Mouse (Mus musculus) retina, postnatal 1 day (tissue): ENCODE results near the gene Ilf3.

Experiments used
- DNase-seq: peaks from one replicate; pipeline ENCODE4 v3.0.0-alpha.2; 2012

Gene Ilf3

DNA sequence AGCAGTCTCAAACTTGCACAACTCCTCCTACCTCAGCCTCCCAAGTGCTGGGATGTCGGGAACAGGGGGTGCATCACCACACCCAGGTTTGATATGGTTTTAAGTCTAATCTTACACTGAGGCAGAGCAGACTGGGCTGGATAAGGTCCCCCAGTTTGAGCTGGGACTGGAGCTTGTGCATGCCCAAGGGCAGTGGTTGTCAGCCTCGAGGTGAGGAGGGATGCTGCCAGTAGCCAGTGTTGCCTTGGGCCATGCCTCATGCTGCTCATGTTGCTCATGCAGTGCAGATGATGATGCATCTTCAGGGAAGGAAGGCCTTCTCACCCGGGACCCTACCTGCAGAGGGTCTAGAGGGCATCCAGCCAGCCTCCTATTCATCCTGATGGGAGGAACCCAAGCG is 37.9 kb downstream of the Ilf3 start:
- DNase-seq: no peak

DNA sequence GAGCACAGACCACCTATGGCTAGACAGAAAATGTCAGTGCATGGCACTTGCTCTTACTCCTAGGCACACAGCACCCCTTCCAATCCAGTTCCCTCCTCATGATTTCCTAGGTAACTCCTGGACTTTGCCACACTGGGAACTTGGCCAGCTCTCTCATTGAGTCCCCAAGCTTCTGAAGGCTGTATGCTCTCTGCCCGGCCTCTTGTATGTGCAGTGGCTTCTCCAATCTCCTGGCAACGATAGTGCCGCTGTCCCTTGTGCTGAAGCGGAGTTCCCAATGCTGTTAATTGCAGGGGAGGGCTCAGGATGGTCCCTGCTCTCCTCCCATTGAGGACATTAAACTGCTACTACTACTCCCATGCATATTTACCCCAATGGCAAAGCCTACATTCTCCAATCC is 40.3 kb downstream of the Ilf3 start:
- peak; percentile 31 for DNase-seq

DNA sequence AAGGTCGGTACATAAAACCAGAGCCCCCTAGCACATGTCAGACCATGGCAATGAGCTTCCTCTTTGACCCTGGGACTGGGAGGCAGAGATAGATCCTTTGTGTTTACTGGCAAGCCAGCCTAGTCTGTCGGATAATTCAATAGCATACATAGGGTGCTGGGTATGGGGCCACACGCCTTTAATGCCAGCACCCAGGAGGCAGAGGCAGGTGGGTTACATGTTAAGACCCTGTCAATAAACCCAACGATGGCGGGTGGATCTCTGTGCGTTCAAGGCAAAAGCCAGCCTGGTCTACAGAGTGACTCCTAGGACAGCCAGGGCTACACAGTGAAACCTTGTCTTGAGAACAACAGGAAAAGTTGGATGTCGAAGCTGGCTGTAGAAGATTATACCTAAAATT is 41.0 kb downstream of the Ilf3 start:
- DNase-seq: no peak

DNA sequence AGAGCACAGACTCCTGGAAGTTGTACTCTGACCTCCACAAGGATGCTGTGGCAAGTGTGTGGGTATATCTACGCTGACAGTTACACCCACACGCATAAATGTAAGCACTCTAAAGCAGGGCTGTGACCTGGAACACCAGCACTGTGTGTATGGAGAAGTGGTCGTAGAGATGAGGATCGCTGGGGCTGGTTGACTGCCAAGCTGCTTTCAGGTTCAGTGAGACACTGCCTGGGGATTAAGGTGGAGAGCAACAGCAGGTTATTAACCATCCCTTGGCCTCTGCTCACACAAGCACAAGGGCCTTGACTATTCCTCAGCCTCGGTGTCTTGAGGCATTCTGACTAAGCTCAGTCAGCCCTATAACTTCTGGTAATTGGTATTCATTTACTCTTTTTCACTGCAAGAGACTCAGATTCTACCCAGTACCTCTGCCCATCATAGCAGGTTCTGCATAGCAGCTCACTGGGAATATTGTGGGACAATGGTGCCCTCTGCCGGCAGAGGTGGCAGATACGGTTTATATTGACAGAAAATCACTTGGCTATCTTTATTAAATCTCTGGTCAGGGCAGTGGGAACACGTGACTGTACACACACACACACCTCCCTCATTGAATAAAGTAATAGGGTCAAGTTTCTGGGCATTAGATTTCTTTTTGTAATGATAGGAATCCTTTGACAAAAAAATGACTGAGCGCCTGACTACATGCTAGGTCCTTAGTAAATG is 42.1 kb downstream of the Ilf3 start:
- DNase-seq: peak; percentile 90

DNA sequence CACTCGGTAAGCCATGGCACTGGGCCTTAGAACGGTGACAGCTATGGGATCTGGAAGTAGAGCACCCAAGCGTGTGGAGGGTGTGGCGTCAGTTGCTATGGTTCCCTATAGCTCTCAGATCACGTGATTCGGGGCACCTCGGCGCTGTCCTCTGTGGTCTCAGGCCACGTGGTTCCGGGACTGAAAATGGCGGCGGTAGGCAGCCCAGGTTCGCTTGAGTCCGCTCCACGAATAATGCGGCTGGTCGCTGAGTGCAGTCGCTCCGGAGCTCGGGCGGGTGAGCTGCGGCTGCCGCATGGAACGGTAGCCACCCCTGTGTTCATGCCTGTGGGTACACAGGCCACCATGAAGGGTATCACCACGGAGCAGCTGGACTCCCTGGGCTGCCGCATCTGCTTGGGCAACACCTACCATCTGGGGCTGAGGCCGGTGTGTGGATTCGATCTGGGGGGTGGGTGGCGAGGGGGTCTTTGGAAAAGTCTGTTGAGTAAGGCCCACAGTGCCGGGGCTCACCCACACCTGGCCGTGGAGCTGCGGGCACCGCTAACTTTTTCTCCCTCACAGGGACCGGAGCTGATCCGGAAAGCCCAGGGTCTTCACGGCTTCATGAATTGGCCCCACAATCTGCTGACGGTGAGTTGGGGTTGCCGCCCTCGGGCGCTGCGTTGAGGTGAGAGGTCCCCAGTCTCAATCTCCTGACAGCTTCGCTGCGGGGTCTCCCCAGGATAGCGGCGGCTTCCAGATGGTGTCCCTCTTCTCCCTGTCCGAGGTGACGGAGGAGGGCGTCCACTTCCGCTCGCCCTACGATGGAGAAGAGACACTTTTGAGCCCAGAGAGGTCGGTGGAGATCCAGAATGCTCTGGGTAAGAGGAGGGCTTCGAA is 44.2 kb downstream of the Ilf3 start, which contains the start of gene Qtrt1:
TSS of gene Qtrt1 (plus strand) at position 169 of the 882 bp plus-strand sequence.
- peak; percentile 97 for DNase-seq

DNA sequence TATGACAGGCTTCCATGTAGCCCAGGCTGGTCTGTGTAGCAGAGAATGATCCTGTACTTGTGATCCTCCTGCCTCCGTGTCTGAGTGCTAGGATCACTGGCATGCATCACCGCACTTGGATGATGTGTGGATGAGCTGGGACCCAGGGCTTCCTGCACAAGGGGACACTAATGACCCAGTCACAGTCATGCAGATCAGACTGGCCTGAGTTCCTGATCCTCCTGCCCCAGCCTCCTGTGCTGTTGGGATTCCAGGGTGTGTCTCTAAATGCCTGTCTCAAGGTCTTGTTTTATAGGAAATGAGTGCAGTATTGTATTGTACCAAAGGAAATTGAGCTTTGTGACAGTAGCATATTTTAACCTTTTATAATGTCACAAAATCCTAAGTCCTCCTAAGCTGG is 50.2 kb downstream of the Ilf3 start:
- DNase-seq: no peak

DNA sequence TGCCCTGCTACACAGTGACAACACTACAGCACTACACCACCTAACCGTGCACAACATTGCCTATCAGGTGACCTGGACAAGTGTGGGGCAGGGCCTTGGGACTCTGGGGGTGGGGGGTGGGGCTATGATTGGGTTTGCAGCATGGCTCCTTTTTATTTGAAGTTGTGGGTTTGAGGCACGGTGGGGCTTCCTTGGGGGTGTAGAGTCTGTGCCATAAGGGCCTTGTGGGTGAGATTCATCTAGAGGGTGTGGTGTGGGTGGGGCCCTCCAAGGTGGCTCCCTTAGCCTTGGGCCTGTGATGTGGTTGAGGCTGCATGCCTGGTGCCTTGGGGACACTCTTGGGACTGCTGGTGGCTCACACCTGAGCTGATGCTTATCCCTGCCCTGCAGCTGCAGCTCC is 52.0 kb downstream of the Ilf3 start:
- DNase-seq: no peak

DNA sequence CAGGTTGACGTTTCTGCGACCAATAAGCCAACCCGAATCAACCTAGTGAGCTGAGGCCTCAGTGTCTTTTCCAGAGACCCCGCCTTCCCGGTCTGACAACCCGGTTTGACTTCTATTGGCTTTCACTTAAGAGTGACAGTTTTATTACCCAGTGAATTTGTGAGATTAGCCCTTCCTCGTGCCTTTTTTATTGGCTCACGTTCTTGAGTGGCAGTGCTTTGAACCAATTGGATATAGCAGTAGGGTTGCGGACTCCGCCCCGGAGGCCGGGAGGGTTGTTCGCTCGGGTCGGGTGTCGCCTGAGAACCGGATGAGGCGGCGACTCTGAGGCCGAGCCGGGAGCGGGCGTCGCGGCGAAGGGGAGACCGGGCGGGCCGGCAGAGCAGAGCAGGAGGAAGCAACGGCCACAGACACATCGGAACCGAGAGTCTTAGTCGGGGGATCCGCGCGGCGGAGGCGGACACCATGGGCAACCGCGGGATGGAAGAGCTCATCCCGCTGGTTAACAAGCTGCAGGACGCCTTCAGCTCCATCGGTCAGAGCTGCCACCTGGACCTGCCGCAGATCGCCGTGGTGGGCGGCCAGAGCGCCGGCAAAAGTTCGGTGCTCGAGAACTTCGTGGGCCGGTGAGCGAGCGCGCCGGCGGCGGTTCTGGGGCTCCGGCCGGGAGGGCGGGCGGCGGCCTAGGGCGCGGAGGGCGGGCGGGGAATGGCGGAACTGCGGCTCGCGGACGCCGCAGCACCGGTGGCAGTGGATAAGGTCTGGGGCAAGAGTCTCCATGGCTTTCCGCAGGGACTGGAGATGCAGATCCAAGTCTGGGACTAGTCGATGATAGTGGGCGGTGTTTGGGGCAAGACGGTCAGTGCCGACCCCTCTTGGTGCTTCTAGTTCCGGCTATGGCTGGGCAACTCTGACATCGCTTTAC is 57.2 kb downstream of the Ilf3 start, which contains the start of gene Dnm2:
TSS of gene Dnm2 (plus strand) at position 278 of the 925 bp plus-strand sequence.
- peak; percentile 100 for DNase-seq

DNA sequence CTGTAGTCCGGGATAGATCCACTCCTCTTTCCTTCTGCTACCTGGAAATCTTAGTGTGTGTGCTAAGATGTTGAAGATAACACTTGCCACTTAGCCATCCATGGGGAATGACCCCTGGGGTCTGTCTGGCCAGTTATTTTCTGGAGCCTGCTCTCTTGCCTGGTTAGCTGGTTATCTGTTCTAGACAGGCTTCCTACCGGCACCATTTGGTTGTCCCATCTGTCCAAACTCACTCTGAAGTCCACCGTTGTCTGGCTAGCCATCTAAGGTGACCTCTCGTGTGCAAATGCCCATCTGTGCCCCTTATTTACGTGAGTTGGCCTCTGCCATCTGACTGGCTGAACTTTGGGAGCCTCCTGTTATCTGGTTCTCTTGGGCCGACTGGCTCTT is 57.9 kb downstream of the Ilf3 start:
- no peak for DNase-seq

DNA sequence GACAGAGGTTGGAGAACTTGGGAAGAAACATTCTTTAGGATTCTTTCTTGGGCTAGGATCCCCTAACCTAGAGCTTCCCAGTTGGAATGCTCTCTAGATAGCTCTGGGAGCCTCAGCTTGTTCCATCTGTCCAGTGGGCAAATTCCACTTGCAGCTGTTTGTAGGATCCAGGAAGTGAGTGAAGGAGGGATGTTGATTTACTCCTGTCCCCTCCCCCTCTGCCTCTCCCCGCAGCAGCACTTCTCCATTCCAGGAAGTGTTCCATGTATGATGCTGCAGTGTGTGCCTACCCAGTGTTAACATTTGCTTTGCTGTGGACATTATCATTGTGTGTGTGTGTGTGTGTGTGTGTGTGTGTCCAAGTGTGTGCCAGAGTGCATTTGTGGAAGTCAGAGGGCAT is 58.3 kb downstream of the Ilf3 start:
- DNase-seq: no peak

DNA sequence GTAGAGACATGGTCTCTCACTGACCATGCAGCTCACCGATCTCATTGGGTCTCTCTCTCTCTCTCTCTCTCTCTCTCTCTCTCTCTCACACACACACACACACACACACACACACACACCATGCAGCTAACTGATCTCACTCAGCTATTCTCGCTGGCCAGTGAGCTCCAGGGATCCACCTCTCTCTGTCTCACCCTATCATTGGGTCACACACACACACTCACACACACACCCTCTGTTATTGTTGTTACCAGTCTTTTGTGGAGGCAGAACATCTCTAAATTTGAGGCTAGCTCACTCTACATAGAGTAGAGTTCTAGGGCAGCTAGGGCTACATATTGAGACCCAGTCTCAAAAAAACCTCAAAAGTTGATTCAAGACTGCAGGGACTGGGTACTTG is 58.9 kb downstream of the Ilf3 start:
- DNase-seq: no peak

DNA sequence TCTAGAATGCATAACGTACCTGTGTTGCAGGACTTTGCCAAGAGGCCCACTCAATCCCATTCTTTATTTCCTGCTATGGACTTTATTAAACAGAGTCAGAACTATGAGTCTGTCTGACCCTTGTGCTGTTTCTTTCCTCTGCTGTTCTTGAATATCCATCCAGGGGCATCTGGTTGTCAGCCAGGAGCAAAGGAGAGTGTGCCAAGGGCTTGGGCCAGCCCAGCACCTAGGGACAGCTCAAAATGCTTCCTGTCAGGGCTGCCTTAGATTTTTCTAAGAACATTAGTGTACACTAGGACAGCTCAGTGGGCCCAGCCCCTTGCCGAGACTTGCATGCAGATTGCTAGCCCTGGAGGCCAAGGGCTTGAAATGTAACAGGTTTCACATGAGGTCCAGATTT is 60.1 kb downstream of the Ilf3 start:
- no peak for DNase-seq

DNA sequence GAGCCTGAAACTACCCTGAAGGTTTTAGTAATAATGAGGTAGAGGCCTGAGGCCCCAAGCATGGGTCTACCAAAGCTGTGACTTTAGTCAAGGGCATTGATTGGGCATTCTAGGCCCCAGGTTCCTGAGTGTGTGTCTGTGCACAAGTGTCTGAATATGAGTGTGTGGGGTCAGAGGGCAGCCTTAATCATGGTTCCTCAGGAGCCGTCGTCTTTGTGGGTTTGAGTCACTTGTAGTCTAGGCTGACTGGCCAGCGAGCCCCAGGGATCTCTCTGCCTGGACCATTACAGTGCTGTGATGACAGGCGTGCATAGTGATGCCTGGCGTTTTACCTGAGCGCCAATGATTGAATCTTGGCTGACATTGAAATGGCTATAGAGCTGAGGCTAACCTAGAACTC is 60.5 kb downstream of the Ilf3 start:
- DNase-seq: no peak

DNA sequence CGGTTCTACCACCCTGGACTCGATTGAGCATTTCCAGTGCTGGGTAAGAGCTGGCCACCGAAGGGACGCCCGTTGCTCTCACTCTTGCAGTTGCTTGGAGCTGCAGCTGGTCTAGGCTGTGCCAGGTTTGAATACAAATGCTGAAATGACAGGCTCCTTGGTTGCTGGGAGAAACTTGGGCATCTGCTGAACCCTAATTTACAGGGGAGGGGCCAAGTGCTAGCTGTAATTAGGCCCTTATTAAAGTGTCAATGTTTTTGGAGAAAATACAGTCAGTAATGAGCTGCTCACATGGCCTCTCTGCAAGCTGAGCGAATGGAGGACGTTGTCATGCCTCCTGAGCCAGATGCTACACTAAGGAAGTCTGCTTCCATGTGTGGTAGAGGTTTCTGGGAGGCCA is 63.1 kb downstream of the Ilf3 start:
- DNase-seq: no peak

DNA sequence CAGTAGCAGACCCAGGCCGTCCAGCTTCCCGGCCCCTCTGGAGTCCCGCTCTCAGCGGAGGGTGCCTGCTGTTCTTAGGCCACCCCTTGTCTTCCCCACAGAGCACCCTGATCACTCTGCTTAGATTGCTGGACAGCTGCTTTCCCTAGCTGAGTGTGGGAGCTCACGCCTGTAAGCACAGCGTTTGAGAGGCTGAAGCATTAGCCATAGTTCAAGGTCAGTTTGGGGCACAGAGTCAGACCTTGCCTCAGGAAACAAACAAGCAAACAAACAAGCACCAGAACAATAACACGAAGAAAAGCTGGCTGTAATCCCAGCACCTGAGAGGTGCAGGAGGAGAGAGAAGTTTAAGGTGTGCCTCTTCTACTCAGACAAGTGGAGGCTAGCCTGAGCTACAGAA is 64.4 kb downstream of the Ilf3 start:
- DNase-seq: no peak

DNA sequence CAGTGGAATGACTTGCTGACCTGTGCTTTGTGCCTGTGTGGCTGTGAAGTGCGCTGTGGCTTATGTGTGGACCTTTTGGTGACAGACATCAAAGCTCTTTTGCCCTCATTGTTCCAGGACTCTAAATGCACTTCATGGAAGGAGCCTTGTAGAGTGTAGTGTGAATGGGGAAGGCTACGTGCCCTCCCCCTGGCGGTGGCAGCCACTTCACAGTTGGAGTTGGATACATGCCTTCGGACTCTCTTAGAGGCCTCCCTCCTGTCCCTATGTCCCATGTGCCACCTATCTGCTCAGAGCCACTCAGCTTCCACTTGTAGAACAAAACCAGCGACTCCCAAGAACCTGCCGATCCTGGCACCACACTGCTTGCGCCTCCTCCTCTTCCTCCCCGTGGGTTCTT is 66.1 kb downstream of the Ilf3 start:
- no peak for DNase-seq

DNA sequence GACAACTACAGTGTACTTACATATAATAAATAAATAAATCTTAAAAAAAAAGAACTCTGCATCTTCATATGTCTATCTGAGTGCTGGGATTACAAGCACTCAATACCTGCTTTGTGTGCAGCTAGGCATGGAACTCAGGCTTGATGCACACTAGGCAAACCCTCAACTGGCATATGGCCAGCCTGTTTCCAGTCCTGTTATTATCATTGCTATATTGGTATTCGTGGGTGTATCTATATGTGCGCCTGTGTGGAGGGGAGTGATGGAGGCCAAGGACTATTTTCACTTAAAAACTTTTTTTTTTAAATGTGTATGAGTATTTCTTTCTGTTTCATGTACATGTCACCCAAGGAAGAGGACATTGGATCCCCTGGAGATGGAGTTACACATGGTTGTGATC is 66.7 kb downstream of the Ilf3 start:
- DNase-seq: no peak

DNA sequence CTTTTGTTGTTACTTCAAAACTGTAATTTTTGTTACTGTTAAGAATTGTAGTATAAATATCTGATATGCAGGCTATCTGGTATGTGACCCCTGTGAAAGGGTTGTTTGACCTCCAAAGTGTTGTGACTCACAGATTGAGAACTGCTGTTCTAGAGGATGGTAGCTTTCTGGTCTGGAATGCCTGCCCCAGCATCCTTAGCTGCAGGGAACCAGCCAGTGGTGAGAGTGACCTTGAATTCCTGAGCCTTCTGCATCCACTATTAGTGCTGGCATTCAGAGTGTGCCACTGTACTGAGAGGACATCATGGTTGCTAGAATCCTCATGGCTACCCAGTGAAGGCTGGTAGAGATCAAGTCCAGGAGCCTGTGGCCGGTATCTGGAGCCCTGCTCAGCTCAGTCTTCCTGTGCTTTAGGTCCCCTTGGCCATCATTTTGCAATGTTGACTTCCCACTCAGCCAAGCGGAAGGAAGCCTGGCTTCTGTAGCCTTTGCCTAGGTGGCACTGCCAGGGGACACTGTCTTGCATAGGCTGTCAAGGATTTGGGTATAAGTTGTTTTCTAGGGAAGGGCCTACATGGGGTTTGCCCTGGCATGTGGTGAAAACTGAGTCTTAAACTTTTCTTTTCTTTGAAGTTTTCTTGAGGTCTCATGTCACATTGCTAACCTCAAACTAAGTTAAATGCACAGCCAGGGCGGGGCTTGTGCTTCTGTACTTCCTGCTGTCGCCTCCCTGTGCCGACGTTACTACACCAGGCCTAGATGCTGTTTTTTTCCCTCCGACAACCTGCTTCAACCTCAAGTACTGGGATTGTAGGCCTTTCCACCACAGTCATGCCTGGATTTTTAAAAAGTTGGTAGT is 68.3 kb downstream of the Ilf3 start:
- DNase-seq: no peak

DNA sequence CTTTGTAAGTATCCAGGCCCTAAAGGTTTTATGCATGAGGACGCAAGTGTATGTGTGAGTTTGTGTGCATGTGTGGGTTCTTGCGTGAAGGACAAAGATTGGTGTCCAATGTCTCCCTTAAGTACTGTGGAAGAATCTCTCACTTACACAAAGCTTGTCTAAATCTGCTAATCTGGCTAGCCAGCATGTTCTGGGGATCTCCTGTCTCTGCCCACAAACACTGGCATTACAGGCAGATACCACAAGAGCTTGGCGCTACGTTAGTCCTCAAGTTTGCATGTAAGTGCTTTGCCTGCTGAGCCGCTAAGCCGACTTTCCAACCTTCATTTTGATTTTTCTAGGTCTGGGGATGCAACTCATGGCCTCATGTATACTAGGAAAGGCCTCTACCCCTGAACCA is 69.9 kb downstream of the Ilf3 start:
- no peak for DNase-seq

DNA sequence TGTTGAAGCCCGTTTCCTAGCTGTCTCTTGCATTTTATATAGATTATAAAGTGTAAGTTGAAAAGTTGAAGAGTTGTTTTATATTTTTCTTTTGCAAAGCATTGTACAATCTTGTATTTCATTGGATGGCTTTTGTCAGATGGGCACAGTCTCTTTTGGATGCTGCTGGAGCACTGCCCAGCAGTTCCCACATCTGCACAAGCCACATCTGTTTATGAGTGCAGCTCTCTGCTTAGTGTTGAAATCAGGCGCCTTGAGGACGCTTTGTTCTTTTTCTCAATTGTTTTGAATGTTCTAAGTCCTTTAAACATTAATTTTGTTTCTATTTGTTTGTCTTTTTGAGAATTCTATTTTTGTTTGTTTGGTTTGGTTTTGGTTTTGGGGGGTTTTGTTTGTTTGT is 70.5 kb downstream of the Ilf3 start:
- DNase-seq: no peak

DNA sequence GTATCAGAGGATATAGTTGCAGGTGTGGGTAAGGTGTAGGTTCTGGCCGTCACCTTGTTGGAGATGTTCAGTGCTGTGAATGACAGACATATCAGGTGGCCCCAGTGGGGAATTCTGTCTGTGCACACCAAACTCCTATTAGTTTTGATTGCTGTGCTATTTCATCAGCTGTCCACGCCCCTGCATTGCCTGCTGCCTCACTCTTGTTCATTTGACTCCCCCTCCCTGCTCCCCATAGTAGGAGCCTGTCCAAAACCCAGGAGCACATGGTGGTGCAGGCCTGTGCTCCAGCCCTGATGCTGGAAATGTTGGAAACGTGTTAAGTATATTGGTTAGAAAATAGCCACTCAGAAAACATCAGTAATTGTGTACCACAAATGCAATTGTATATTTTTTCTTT is 71.8 kb downstream of the Ilf3 start:
- no peak for DNase-seq

DNA sequence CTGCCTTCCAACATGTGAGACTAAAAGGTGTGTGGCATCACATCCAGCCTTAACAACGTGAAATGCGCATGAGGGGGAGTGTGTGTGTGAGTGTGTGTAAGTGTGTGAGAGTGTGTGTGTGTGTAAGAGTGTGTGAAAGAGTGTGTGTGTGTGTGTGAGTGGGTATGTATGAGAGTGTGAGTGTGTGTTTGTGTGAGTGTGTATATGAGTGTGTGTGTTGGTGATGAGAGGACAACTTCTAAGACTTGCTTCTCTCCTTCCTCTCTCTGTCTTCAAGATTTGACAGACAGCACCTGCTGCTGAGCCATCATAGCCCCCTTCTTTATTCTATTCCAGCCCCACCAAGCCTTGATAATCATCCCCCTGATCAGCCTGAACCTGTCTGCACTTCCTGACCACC is 72.2 kb downstream of the Ilf3 start:
- DNase-seq: no peak
